Mouse (Mus musculus): ENCODE data around the gene Arhgap21.

GRCm38 (mm10) chr2:20864569-20864968 is 104.1 kb downstream of the Arhgap21 start:
- no peak for TF ChIP-seq CTCF (IDR thresholded peaks at IDR 0.05; ENCODE audit: extremely low read depth, insufficient read length, insufficient replicate concordance, low read depth, low read length)
- TF ChIP-seq POLR2A (IDR thresholded peaks at IDR 0.05; ENCODE audit: low read depth, low read length): no peak
